Mouse (Mus musculus) midbrain, postnatal 0 days (tissue): Measurements from ENCODE around the gene Gipc3. TPM values are rescaled to one million over a fixed set of nuclear protein-coding genes. Genes with fewer than 3 reads are reported as not detected.

Experiments
- ATAC-seq: fragments of 200-750 bp; cut with Nextera tagmentation; 2 replicates; pipeline ENCODE4 v1.8.0; 2017; ENCODE audit warnings: moderate number of reproducible peaks, mild to moderate bottlenecking, moderate TSS enrichment, moderate library complexity; ENCODE audit not compliant: low FRiP score
- DNase-seq: peaks from one replicate; pipeline ENCODE4 v3.0.0-alpha.2; 2015; ENCODE audit warnings: low spot score
- H3K27ac ChIP-seq: fragments of 300-500 bp; sonication (generic); 2 replicates; pipeline ENCODE4 v1.5.1; 2014; ENCODE audit warnings: low read depth, mild to moderate bottlenecking, low read length, mixed read lengths
- H3K27me3 ChIP-seq: fragments of 300-500 bp; sonication (generic); 2 replicates; pipeline ENCODE4 v1.6.1; 2014; ENCODE audit warnings: low read length, control low read depth, mixed read lengths; ENCODE audit not compliant: insufficient read depth
- H3K36me3 ChIP-seq: fragments of 300-500 bp; sonication (generic); 2 replicates; pipeline ENCODE4 v1.6.1; 2014; ENCODE audit warnings: low read length, control low read depth, mixed read lengths; ENCODE audit not compliant: insufficient read depth
- H3K4me1 ChIP-seq: fragments of 300-500 bp; sonication (generic); 2 replicates; pipeline ENCODE4 v1.6.1; 2014; ENCODE audit warnings: mild to moderate bottlenecking, control low read depth, antibody characterized with exemption, low read length, mixed read lengths; ENCODE audit not compliant: insufficient read depth
- H3K4me2 ChIP-seq: fragments of 300-500 bp; sonication (generic); 2 replicates; pipeline ENCODE4 v1.6.1; 2014; ENCODE audit warnings: low read depth, mild to moderate bottlenecking, low read length, mixed read lengths; ENCODE audit not compliant: poor library complexity, severe bottlenecking
- H3K4me3 ChIP-seq: fragments of 300-500 bp; sonication (generic); 2 replicates; pipeline ENCODE4 v1.5.1; 2014; ENCODE audit warnings: low read depth, mild to moderate bottlenecking, low read length, moderate library complexity
- H3K9ac ChIP-seq: fragments of 300-500 bp; sonication (generic); replicated peaks from 2 replicates; pipeline ENCODE4 v1.6.1; 2014; ENCODE audit warnings: mild to moderate bottlenecking, low read length, moderate library complexity, mixed read lengths; ENCODE audit not compliant: poor library complexity, severe bottlenecking
- H3K9me3 ChIP-seq: fragments of 300-500 bp; sonication (generic); 2 replicates; pipeline ENCODE4 v1.6.1; 2016; ENCODE audit warnings: low read length, control low read depth
- CTCF ChIP-seq: IDR thresholded peaks from 2 replicates; pipeline ENCODE4 v1.5.1; 2016; ENCODE audit warnings: antibody characterized with exemption, mild to moderate bottlenecking
- WGBS: fragments of 180-500 bp; shearing (Covaris S2); extraction: QIAGEN DNeasy Blood & Tissue Kit; methylation state at CpG from one replicate; pipeline ENCODE4 v1.1.7; 2014; 5-methylcytosine and 5-hydroxymethylcytosine counted together
- polyA plus RNA-seq: library from polyadenylated mRNA; unstranded; fragments of >200 nt; fragmentation: Nextera tagmentation; extraction: Ambion mirVana; gene quantifications from 2 replicates; pipeline ENCODE4 v1.2.1, GENCODE M21; 2015
- total RNA-seq: library from RNA; depleted of rRNA; stranded (reverse); fragments of >200 nt; gene quantifications from 2 replicates; pipeline ENCODE4 v1.2.3, GENCODE M21; 2014

Gipc3 gene
- total and polyA plus RNA-seq, 2 experiments from 2014 or later, result 0.16 TPM; not detected in 1

GRCm38 (mm10) chr10:81389373-81389772, 46.3 kb upstream of the Gipc3 start:
- Histone ChIP-seq H3K9me3 (no peaks in the 10 kb centered on the region), H3K27me3 (no peaks in the 10 kb centered on the region), H3K9ac (no peak overlapping the region), H3K27ac (no peak overlapping the region), H3K36me3 (peaks cover 34% of the 10 kb centered on the region), H3K4me3 (no peak overlapping the region), H3K4me2 (no peak overlapping the region), H3K4me1 (peaks cover 10% of the 10 kb centered on the region)
- TF ChIP-seq CTCF, result no peak
- DNase-seq, result no peak
- WGBS, result 41% methylated on average over 3 of the region's 3 CpGs
- no peak for ATAC-seq

DNA sequence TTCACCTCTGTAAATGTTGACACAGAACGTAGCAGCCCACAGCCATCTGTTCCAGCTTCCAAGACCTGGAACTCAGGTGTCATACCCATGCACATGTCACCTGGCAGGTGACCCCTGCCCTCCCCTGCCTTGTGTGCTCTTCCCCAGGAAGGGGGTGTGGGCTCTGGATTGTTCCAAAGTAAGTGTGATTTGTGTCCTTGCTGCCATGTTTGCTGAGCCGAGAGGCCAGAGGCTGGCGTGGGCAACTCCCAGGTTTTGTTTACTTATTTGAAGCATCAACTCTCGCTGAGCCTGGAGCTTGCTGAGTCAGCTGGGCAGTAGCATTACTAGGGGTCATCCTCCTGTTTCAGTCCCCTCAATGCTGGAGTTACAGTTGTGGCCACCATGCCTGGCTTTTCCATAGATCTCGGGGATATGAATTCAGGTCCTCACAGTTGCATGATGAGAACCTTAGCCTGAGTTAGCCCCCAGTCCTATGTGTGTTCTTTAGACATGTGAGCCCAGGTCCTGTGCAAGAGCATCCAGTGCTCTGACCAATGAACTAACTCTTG, 45.5 kb upstream of the Gipc3 start, which contains the start of gene Gm48552:
TSS of gene Gm48552 (plus strand) at position 501 of the 551 bp plus-strand sequence.
- Histone ChIP-seq H3K36me3 (peaks cover 34% of the 10 kb centered on the region), H3K4me3 (no peak within 1 kb of the TSS), H3K4me2 (no peak within 1 kb of the TSS), H3K9ac (no peak within 1 kb of the TSS), H3K9me3 (no peaks in the 10 kb centered on the region), H3K27me3 (no peaks in the 10 kb centered on the region), H3K4me1 (peaks cover 10% of the 10 kb centered on the region), H3K27ac (no peak within 1 kb of the TSS)
- DNase-seq (no peak), ATAC-seq (no peak)
- no peak for TF ChIP-seq CTCF
- 86% methylated on average over 5 of the region's 5 CpGs for WGBS

- H3K27ac ChIP-seq, result no peak overlapping the region
- TF ChIP-seq CTCF, result no peak
- peaks cover 10% of the 10 kb centered on the region for H3K4me1 ChIP-seq
- no peak overlapping the region for H3K4me2 ChIP-seq
- no peak overlapping the region for H3K4me3 ChIP-seq
- H3K9ac ChIP-seq, result no peak overlapping the region
- DNase-seq, result no peak
- WGBS, result 95% methylated on average over 20 of the region's 20 CpGs
- H3K9me3 ChIP-seq, result no peaks in the 10 kb centered on the region
- ATAC-seq, result no peak
- no peaks in the 10 kb centered on the region for H3K27me3 ChIP-seq
- peaks cover 34% of the 10 kb centered on the region for H3K36me3 ChIP-seq
Observed at GRCm38 (mm10) chr10:81387716-81388115, 44.6 kb upstream of the Gipc3 start.

GRCm38 (mm10) chr10:81385603-81386306, 42.7 kb upstream of the Gipc3 start:
- DNase-seq, result no peak
- H3K27me3 ChIP-seq, result no peaks in the 10 kb centered on the region
- peaks cover 10% of the 10 kb centered on the region for H3K4me1 ChIP-seq
- H3K9ac ChIP-seq, result no peak overlapping the region
- H3K27ac ChIP-seq, result no peak overlapping the region
- WGBS, result 77% methylated on average over 22 of the region's 22 CpGs
- H3K36me3 ChIP-seq, result peaks cover 31% of the 10 kb centered on the region
- peak overlapping the region; percentile 86; the same call in 1 of the 2 replicates for H3K4me3 ChIP-seq
- peak overlapping the region; percentile 83 for H3K4me2 ChIP-seq
- ATAC-seq, result no peak
- no peaks in the 10 kb centered on the region for H3K9me3 ChIP-seq
- TF ChIP-seq CTCF, result no peak

DNA sequence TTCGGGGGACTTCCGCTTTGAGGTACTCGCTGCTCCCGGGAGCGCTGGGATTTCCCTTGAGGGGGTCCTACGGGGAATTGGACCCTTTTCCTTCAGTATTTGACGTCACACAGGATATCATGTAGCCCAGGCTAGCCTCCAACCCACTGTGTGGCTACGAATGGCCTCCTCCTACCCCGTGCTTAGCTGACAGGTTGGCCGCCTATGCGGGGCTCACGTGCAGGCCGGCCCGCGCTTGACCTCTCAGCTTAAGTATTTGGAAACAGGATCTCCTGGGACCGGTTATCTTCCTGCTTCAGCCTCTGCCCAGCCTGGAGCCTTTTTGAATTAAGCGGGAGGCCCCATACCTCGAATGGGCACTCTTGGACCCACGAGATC, 41.5 kb upstream of the Gipc3 start:
- WGBS, result 0% methylated on average over 19 of the region's 19 CpGs
- TF ChIP-seq CTCF, result no peak
- H3K4me2 ChIP-seq, result peak overlapping the region; percentile 83

More for the DNA sequence above, 41.5 kb upstream of the Gipc3 start:
- Histone ChIP-seq H3K4me3 (peak overlapping the region; percentile 86), H3K27ac (peak overlapping the region; percentile 91), H3K9ac (peak overlapping the region; percentile 93), H3K36me3 (peaks cover 31% of the 10 kb centered on the region), H3K4me1 (peaks cover 10% of the 10 kb centered on the region), H3K27me3 (no peaks in the 10 kb centered on the region), H3K9me3 (no peaks in the 10 kb centered on the region)
- ATAC-seq (peak; percentile 24), DNase-seq (no peak)
